Mouse (Mus musculus): ENCODE measurements around the gene Tmem270. TPM values are rescaled to one million over a fixed set of nuclear protein-coding genes. Genes with fewer than 3 reads are reported as not detected.

Gene Tmem270
- not detected for total RNA-seq (2023)

GRCm38 (mm10) chr5:134906633-134907032 lies at the start of gene Tmem270:
Tmem270 (minus strand) TSS chr5:134906733.

DNA sequence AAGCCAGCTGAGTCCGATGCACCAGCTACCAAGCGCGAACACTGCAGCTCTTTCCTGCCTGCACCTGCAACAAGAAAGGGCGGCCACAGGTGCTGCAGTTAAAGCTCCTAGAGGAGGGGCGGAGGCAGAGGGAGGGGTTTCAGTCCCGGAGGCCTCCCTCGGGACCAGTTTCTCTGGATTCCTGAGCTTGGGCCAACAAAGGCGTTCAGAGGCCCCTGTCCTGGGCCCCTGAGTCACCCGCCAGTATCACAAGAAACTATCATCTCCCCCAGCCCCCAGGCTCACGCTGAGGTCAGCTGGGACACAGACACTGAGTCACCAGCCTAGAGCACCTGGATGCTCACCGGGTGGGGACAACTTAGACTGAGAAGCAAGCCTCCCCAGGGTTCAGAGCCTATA lies 40.3 kb upstream of the Tmem270 start, which contains the start of gene Cldn4:
Gene Cldn4 (minus strand): TSS at position 78 of the 399 bp plus-strand sequence.

DNA sequence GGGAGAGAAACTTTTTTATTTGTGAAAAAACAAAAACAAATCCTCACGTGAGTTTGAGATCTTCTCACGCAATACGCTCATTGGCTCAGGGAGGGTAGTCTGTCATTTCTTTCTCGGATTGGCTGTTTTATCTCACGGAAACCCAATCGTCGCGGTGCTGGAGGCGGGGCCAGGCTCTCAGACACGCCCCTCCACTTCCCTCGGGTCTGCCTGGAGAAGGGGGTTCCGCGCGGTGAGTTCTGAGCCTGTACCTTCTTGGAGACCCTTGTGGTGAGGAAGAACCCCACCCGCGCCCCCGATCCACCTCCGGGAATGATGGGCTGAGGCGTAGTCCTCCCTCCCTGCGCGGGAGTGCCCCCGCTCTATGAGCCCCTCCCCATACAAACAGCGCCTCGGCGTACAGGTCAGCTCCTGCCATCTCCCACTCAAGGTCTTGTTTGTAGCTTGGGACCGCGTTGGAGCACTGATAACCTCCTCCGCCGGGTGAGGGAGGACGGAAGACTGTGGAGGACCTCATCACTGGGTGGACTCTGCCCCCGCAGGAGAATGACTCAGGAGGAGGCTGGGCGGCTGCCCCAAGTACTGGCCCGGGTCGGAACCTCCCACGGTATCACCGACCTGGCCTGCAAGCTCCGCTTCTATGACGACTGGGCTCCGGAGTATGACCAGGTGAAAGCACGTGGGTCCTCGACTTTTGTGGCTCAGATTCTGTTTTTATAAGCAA lies 25.8 kb upstream of the Tmem270 start, which contains the start of gene Mettl27:
Gene Mettl27 (plus strand): TSS at position 190 of the 724 bp plus-strand sequence.

GRCm38 (mm10) chr5:134915311-134915710 lies 8.8 kb upstream of the Tmem270 start, which contains the start of gene Cldn13:
Cldn13 (minus strand) TSS chr5:134915526.

Other genes starting within 250 kb of the Tmem270 start
- gene Limk1, start 218.1 kb downstream of the Tmem270 start, total RNA-seq (2023), result 10 to 100 TPM; 26.6 to 28.5 TPM
- not detected for gene Eln, start 159.4 kb downstream of the Tmem270 start, total RNA-seq (2023)
- not detected for gene Cldn13, start 8.8 kb upstream of the Tmem270 start, total RNA-seq (2023)
- gene Mettl27, start 25.6 kb upstream of the Tmem270 start, total RNA-seq (2023), result 10 to 100 TPM; 11.7 to 15.9 TPM
- gene Cldn4, start 40.2 kb upstream of the Tmem270 start, total RNA-seq (2023), result not detected
- gene Cldn3, start 79.5 kb upstream of the Tmem270 start, total RNA-seq (2023), result not detected
- 10 to 100 TPM; 43.8 to 44.2 TPM for gene Abhd11, start 102.4 kb upstream of the Tmem270 start, total RNA-seq (2023)
- gene Stx1a, start 116.7 kb upstream of the Tmem270 start, total RNA-seq (2023), result 10 to 100 TPM; 51.3 to 55.9 TPM
- 10 to 100 TPM; 17.7 to 19.5 TPM for gene Dnajc30, start 157.5 kb upstream of the Tmem270 start, total RNA-seq (2023)
- gene Bud23, start 158.2 kb upstream of the Tmem270 start, total RNA-seq (2023), result 10 to 100 TPM; 67.9 to 86.3 TPM
- gene Vps37d, start 171.5 kb upstream of the Tmem270 start, total RNA-seq (2023), result not detected
- under 1 TPM in 1 of 2 experiments, not detected in 1; 0.35 TPM for gene Mlxipl, start 183.2 kb upstream of the Tmem270 start, total RNA-seq (2023)
- 10 to 100 TPM; 16.9 to 20.9 TPM for gene Tbl2, start 242.9 kb upstream of the Tmem270 start, total RNA-seq (2023)

Data from T-cell, adult 66 days (primary cell).